Mouse (Mus musculus) cerebellum, adult (tissue): Measurements from ENCODE around the gene Herpud1.
"Not testable (repeated sequence)": the region's sequence is repeated elsewhere in the genome, so short reads cannot be mapped to it uniquely, and the experiment has no call there.

Experiments used
- ATAC-seq: cut with Nextera tagmentation; 2 replicates; pipeline ENCODE4 v1.9.2; 2017; ENCODE audit warnings: mild to moderate bottlenecking, moderate library complexity, mixed read lengths; ENCODE audit not compliant: insufficient number of reproducible peaks, low FRiP score, low TSS enrichment

Gene Herpud1

DNA sequence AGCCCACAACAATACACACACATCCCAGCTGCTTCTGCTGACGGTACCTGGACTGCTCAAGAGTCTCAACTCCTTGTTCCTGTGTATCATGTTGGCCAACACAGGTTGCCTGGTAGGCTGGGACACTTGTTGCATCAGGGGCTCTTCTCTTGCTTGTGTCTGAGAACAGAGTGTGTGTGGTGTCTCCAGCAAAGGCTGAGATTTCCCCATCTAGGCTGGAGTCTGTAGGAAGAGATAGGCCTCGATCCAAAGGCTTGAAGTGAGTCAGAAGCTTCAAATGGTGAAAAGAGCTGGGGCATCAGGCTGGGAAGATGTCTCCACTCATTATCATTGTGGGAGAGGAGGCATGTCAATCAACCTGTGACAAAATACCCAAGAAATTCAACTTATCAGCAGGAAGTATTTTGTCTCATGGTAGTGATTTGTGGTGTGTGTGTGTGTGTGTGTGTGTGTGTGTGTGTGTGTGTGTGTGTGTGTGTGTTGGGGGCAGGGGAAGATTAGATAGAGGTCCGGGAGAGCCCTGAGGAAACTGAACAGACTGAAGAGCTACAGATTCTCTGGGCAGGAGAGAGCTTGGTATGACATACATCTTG is 13.2 kb downstream of the Herpud1 start:
- no peak for ATAC-seq

DNA sequence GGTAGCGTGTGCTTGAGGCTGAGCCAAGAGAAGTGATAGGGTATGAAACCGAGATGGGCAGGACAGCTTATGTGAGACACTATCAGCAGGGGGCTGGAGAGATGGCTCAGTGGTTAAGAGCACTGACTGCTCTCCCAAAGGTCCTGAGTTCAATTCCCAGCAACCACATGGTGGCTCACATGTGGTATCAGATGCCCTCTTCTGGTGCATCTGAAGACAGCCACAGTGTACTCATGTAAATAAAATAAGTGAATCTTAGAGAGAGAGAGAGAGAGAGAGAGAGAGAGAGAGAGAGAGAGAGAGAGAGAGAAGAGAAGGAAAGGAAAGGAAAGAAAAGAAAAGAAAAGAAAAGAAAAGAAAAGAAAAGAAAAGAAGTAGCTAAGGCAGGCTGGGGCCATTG is 13.7 kb downstream of the Herpud1 start:
- not testable (repeated sequence) for ATAC-seq

DNA sequence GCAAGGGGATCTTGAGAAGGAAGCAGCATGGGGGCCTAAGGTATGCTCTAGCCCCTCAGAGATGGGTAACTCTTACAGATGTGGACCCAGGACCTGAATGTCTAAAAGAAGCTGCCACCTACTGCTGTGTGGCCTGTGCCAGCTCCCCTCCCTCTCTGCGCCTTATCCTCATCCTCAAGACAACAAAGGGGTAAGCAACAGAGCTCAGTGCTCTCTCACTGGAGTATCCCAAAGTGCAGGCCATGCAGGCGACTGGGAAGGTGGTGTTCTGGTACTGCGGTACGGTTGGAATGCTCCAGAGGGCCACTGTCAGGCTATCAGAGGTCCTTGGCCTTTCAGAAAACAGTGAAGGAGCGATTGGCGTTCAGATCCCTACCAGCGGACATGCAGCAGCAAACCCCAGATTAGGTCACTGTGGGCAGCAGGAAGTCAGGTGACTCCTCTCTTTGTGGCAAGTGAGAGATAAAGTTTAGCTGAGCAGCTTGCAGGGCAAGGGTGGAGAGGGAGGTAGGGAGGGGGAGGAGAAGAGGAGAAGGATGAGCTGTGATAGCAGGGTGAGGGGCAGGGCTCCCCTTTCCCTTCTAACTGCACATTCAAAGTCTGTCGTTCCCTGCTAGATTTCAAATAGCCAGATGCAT is 22.3 kb downstream of the Herpud1 start:
- no peak for ATAC-seq

DNA sequence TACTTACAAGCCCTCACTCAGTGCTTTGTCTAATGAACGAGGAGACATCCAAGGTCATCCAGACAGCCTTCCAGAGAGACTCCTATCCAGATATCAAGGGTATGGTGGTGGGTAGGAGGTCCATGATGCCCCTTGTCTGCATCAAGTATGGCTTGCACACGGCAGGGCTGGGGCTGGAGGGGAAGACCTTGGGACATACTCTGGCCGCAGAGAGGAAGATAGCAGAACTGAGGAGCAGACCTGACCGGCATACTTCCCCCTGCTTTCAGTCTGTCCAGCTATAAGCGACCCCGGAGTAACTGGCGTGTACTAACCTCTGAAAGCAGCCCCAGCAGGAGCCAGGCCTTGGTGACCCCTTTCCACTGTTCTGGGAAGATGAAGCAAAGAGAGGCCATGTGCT is 23.3 kb downstream of the Herpud1 start:
- no peak for ATAC-seq

DNA sequence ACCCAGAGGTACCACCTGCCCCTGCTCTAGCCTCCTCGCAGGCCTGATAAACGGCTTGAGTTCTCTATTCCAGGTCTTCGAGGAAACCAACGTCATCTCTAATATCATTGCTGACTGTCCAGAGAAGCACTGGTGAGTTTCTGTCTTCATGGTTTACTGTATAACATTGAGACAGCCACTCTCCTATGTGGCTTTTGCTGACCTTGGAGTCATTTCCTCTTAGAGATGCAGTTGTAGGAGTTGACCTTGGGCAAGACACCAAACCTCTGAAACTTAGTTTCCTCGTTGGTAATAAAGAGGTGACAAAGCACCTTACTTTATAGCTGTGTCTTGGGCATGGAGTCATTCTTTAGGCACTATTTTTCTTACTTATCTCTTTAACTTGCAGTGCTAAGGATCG is 26.3 kb downstream of the Herpud1 start:
- no peak for ATAC-seq

DNA sequence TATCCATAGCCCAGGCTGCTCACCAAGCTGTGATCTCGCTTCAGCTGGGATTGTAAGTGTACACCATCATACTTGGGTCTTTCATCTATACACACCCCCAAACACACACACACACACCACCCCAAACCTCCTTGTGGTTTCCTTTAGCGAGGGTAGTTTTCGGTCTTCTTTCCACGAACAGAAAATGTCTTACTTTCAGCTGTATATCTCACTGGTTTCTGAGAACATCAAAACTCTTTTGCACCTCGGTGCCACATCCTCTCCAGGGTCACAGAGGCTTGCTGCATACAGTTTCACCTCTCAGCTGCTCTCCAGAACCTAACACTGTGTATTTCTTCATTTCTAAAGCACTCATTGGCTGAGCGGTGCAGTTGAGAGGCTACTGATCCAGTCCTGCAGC is 27.3 kb downstream of the Herpud1 start:
- no peak for ATAC-seq

DNA sequence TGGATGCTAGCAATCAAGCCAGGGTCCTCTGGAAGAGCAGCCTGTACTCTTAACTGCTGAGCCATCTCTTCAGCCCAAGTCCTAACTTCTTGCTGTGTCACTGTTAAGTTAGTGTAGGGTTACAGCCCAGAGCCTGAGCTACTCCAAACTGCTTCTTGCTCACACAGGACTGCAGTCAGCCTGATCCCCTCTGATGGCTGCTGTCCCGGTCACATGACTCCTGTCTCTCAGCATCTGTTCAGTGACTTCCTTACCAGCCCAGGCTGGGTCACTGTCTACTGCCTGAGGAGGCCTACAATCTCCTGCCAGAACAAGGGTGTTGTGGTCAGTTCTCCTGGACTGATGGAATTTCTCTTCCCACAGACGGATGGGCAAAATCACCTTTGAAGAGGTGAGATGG is 29.0 kb downstream of the Herpud1 start:
- no peak for ATAC-seq

DNA sequence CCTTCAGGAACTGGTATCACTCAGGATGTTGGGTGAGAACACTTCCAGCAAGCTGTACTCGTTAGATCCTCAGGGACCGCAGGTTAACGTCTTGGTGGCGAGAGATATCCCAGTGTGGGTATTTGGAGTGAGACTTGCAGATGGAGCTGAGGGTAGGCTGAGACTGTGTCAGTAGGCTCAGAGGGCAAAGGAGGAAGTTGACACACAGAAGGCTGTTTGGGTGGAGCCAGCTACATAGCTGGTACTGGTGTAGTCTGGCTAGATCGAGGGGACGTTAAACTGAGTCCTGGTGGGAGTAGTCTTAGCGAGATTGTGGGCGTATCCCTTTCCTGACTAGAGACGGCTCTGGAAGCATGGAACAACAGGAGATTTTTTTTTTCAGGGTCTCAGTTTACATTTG is 31.8 kb downstream of the Herpud1 start:
- ATAC-seq = no peak

DNA sequence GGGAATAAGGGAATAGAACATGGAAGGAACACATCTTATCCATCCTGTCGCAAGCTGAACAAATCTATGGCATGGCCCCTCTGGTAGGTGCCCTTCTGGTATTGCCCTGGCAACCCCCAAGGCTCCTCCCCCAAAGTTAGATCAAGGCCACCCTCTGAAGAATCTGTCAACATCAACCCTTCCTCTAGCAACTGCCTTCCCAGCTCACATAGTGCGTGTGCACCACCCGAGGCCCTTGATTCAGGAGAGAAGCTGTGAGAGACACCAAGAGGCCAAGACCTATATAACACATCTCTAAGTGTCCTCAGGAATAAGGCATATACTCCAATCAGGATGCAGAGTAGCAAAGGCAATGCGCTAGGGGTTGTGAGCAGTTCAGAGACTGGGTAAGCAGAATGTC is 36.0 kb downstream of the Herpud1 start:
- ATAC-seq = no peak

DNA sequence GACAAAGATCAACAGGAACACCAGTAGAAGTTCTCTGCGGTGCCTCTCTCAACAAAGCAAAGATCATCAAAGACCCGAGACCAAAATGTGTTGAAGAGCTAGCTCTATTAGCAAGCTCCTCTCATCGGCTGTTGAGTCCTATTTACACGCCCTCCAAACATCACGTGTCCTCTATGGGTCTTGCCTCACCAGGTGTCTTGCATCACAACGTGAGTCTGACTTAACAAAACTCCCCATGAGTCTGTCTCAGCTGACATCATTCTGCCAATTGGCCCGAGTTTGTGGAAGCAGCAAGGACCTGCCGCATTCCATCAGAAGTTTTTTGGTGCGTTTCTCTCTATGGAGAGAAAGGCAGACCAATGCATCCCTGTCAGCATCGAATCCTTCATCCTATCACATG is 41.7 kb downstream of the Herpud1 start:
- ATAC-seq = no peak

DNA sequence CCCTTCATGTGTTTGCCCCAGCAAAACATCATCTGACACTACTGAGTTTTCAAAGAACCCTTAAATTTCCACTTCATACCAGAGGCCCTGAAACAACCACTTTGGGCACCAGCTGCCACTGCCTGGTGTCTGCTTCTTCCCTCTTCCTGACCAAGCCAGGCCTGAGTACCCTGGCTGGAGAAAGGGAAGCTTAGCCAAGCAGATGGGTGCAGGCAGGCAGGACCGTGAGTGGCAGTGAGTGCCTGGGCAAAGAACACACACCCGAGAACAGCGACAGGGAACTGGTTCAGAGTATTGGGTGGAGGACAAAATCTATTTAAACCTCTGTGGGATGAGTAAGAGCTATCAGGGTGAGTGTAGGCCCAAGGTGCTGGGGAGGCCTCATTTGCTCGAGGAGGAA is 42.2 kb downstream of the Herpud1 start:
- ATAC-seq = no peak

DNA sequence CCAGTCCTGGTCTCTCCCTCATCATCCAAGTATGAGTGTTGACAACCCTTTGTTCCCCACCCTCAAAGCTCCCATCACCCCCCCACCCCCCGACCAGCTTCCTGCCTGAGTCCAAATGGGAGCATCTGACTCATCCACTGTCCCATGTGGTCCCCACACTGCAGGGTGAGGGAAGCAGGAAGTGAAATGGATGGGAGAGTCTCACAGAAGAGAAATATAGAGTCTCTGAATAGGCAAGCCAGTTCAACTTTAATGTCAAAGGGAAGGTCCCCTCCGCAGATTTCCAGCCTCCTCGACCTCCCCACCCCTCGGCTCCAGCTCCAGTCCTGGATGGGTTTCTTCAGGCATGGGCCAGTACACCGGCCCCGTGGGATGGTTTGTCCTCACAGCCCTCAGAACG is 43.1 kb downstream of the Herpud1 start:
- no peak for ATAC-seq

DNA sequence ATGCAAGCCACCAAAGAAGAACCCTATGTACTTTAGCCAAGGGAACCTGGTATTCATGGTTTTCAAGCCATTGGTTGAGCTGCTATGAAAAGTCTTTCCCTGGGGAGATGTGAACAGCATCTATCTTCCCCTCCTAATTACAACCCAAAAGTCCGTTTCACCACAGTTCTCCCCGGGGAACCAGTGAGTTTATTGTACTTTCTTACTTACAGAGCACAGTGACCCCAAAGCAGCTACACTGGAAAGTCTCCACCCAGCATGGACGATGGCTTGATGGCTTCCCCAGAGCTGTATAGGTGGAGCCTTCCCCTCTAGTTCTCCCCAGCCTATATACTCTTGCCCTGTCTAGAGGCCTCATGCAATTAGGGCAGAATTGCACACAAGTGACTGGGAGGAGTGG is 46.0 kb downstream of the Herpud1 start:
- no peak for ATAC-seq

DNA sequence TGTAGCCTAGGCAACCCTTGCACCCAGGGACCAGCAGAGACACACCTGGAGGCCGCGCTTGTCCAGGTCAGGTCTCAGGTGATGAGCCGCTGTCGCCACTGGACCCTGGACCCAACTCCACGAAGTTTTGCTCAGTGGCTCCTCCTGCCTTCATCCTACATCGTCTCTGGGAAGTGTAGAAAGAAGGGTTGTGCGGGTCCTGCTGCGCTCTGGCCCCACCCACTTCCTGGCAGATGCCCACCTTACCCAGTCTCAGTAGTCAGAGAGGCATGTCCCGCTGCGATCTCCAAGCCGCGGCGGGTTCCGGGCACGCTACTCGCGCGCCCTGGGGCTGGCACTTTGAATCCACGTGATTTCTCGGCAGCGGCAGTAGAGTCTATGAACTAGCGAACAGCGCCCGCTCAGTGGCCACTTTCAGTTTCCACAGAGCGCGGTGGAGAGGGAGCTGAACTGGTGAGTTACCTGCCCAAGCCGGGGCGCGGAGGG is 47.8 kb downstream of the Herpud1 start, which contains the start of gene Nlrc5:
Gene Nlrc5, plus strand, starts transcription at position 376 of the 486 bp plus-strand sequence.
- ATAC-seq = no peak

DNA sequence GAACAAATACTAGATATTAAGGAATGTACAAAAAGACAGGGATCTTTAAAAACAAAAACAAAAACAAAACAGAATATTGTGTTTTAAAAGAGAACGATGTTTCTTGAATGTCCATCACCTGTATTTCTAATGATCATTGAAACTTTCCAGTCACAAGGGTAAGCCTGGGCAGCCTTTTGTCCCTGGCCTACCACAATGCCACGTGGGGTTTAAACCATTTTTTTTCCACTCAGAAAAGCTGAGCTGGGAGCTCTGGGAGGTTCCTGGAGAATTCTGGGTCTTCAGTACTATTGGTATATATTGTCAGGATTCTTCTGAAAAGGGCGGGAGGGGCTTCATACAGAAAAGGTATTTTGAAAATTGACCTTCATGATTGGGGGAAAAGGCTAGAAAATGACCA is 48.7 kb downstream of the Herpud1 start:
- no peak for ATAC-seq

DNA sequence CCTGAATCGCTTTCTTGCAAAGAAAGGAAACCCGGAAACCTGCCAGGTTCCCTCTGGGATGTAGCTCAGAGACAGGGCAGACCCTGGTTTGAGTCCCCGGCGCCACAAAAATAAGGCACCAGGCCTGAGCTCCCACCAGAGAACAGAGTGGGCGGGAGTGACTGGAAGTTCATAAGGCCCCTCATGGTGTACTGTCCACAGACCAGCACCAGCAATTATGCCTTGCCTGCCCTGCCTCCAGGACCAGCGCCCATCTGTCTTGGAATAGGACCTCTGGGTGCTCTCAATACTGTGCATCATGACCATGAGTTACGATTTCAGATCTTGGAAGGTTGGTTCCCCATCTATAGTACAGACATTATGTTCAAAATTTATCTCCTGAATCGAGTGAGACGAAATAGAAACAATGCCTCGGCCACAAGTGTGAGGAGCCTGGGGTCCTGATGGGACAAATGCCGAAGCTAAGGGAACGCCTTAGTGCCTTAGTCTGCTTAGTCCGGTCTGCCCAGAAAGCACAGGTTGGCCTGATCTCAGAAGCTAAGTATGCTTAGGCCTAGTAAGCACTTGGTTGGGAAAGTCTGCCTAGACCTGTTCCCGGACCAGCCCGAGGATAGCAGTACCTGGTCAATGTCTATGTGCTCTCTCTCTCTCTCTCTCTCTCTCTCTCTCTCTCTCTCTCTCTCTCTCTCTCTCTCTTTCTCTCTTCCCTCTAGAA is 49.3 kb downstream of the Herpud1 start:
- no peak for ATAC-seq

DNA sequence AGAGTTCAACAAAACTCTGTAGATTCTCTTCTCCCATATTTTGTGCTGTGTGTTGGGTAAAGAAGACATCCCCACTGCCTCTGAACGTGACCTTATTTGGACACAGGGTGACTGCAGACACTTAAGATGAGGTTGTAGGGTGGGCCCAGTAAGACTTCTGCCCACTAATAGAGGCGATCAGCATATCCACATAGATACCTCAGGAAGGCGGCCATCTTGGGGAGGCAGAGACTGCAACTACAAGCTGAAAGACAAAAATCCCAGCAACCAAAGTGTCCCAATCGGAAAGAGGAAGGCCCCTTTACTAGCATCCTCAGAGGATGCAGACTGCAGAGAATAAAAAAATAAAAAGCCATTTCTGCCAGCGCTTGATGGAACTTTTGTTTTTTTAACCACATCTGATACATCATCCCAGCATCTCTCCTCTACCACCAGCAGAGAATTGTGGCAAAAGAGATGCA is 49.9 kb downstream of the Herpud1 start:
- ATAC-seq = no peak

DNA sequence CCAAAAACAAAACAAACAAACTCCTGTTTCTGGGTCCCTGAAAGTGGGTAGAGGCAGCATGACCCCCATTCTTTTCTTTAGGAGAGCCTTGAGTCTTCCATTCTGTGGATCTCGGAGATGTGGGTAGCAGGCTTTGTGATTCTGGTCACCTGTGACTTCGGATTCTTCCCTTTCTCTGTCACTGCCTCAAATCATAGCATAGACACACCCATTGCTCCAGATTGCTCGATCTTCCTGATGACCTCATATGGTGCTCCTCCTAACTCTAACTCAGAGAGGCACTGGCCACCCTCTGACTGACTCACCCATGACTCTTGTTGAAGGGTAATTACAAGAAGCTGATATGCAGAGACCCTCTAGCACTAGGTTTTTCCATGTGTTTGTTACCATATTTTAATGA is 50.7 kb downstream of the Herpud1 start:
- ATAC-seq = no peak

DNA sequence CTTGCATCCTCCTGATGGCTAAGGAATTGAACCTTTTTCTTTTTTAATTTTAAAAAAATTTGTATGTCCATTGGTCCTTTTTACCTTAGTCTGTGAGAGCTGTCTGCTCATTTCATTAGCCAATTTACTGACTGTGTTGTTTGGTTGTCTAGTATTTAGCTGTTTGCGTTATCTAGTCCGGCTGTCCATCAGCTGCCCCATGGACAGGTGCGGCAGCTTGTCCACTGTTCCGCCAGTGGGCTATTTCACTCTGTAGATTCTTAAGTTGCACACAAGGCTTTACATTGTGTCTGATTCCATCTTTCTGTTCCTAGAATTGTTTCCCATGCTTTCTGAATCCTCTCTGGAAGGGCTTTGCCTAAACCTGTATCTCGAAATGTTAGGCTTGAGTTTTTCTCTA is 52.4 kb downstream of the Herpud1 start:
- no peak for ATAC-seq

DNA sequence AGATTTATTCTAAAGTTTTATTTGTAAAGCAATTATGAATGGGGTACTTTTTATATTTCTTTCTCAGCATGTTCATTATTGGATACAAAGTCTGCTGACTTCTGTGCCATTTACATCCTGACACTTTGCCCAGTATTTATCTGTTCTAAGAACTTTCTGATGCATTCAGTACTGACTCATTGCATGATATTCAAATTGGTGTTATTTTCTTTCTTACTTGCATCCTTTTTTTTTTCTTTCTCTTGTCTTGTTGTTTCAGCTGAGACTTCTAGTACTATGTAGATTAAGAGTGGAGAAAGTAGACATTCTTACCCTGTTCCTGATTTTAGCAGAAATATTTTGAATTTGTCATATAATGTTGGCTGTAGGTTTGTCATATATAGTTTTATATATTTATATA is 53.5 kb downstream of the Herpud1 start:
- ATAC-seq = no peak

DNA sequence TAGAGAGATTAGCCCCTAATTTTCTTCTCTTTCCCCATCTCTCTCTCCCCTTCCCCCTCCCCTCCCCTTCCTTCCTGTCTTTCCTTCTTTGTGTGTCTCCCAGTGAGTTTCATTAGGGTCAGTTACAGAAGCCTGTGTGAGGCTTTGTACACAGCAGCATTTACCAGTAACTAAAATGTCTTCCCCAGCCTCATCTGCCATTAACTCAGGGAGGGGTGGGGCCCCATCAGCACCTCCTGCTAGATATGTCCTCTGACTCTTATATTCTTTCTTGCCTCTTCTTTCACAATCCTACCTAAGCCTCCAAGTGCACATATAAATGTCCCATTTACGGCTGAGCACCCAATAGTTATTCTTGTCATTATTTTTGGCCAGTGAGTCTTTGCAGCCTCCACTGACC is 54.2 kb downstream of the Herpud1 start:
- no peak for ATAC-seq

DNA sequence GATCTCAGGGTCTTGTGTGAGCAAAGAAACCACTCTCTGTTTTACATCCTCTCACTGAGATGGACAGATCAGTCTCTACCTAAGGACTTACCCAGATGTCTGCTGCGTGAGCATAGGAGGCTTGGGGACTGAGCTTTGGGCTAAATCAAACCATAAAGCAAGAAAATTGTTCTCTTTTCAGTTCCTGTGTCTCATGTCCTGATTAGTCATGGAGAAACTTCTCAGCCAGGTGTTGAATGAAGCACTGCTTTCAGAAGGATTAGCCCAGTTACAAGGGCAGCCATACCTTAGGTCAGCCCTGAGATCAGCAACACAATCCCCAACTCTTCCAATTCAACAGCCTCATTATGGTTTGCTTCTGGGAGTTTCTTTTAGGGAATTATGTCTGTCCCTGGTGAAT is 55.4 kb downstream of the Herpud1 start:
- no peak for ATAC-seq
